In the genomic region with DNA sequence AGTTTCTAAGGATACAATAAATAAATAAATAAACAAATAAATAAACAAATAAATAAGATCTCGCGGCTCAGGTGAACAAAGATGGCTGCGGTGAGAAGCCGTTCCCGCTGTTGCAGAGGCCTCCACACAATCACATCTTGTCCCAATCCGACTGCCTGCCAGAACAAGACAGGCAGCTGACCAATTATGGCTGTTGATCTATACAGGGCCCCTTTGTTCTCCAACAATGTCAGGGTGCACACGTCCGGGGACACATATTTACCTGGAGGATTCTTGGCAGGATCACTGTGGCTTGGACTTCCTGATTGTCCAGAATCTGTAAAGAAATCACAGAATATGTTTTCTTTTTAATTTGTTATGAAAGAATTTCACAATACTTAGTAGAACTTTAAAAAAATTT, we compare ENCODE assay signal across 11 mouse cellular contexts.
DNase-seq lines count a peak whose midpoint lies in the region; ATAC-seq lines count a peak whose summit lies in the region.
"Had no signal": no experiment of that assay in that cellular context is flagged by ENCODE, and none has a peak within 500 bp of the region (broad histone marks: within the 10 kb centered on the region; RNA-seq: fewer than 3 reads in every experiment).

No protein-coding gene starts in this region.

- H3K27me3 ChIP-seq in forebrain, embryonic 14.5 days (replicated peaks; ENCODE audit: control insufficient read depth, insufficient read depth, low read length): no peaks in the 10 kb centered on the region
- no peaks in the 10 kb centered on the region for H3K27me3 ChIP-seq in forebrain, embryonic 10.5 days (ENCODE audit: poor library complexity, severe bottlenecking)
- no peaks in the 10 kb centered on the region for H3K27me3 ChIP-seq in liver, embryonic 16.5 days (ENCODE audit: control insufficient read depth, insufficient read depth, low read depth, low read length)
- H3K27me3 ChIP-seq in liver, embryonic 11.5 days (replicated peaks; ENCODE audit: control insufficient read depth, insufficient read depth, low read length): no peaks in the 10 kb centered on the region

- H3K9me3 ChIP-seq in forebrain, embryonic 14.5 days (replicated peaks; ENCODE audit: control insufficient read depth, low read length): no peaks in the 10 kb centered on the region
- no peaks in the 10 kb centered on the region for H3K9me3 ChIP-seq in forebrain, embryonic 10.5 days
- H3K9me3 ChIP-seq in liver, embryonic 16.5 days (replicated peaks; ENCODE audit: control insufficient read depth, low read length): no peaks in the 10 kb centered on the region
- H3K9me3 ChIP-seq in liver, embryonic 11.5 days (ENCODE audit: control insufficient read depth, low read length): no peaks in the 10 kb centered on the region

- H3K9ac ChIP-seq in forebrain, embryonic 14.5 days (ENCODE audit: low read length): no peak overlapping the region
- no peak overlapping the region for H3K9ac ChIP-seq in liver, embryonic 16.5 days (ENCODE audit: low read depth, low read length)
- H3K9ac ChIP-seq in liver, embryonic 11.5 days (ENCODE audit: low read depth, low read length): no peak overlapping the region
- H3K9ac ChIP-seq: liver, embryonic 14.5 days had no signal

- 16% methylated on average over 8 of the region's 8 CpGs for whole genome bisulfite sequencing in forebrain, embryonic 14.5 days
- WGBS in forebrain, embryonic 10.5 days: 76% methylated on average over 8 of the region's 8 CpGs
- WGBS in liver, embryonic 16.5 days (ENCODE audit: insufficient replicate concordance): 67% methylated on average over 8 of the region's 8 CpGs
- 86% methylated on average over 8 of the region's 8 CpGs for WGBS in liver, embryonic 11.5 days

- peak overlapping the region; percentile 87 for H3K27ac ChIP-seq in forebrain, embryonic 14.5 days (ENCODE audit: low read depth, low read length)
- H3K27ac ChIP-seq in forebrain, embryonic 10.5 days: no peak overlapping the region
- H3K27ac ChIP-seq in liver, embryonic 16.5 days (ENCODE audit: low read length): peak overlapping the region; percentile 37; the same call in 1 of the 2 replicates
- no peak overlapping the region for H3K27ac ChIP-seq in liver, embryonic 11.5 days (ENCODE audit: low read depth, low read length)
- H3K27ac ChIP-seq: liver, embryonic 14.5 days had no signal

- peak; percentile 62 for ATAC-seq in forebrain, embryonic 14.5 days
- ATAC-seq in liver, embryonic 16.5 days (ENCODE audit: low read depth): no peak
- no peak for ATAC-seq in liver, embryonic 11.5 days (replicated peaks; ENCODE audit: low FRiP score)

- H3K4me1 ChIP-seq in forebrain, embryonic 14.5 days (ENCODE audit: control insufficient read depth, insufficient read depth, low read length): peaks cover 22% of the 10 kb centered on the region
- peaks cover 16% of the 10 kb centered on the region for H3K4me1 ChIP-seq in forebrain, embryonic 10.5 days
- no peaks in the 10 kb centered on the region; the same call in none of the 2 replicates for H3K4me1 ChIP-seq in liver, embryonic 16.5 days (ENCODE audit: control insufficient read depth, low read depth, low read length)
- H3K4me1 ChIP-seq in liver, embryonic 11.5 days (replicated peaks; ENCODE audit: control insufficient read depth, insufficient read depth, low read length): no peaks in the 10 kb centered on the region; the same call in none of the 2 replicates

- H3K4me3 ChIP-seq in forebrain, embryonic 14.5 days (ENCODE audit: low read depth, low read length): no peak overlapping the region
- no peak overlapping the region for H3K4me3 ChIP-seq in forebrain, embryonic 10.5 days
- no peak overlapping the region for H3K4me3 ChIP-seq in liver, embryonic 16.5 days (ENCODE audit: low read depth, low read length)
- H3K4me3 ChIP-seq in liver, embryonic 11.5 days (ENCODE audit: low read depth, low read length): no peak overlapping the region

- H3K36me3 ChIP-seq in forebrain, embryonic 14.5 days (ENCODE audit: control insufficient read depth, insufficient read depth, low read length): peaks cover 9% of the 10 kb centered on the region; the same call in 1 of the 2 replicates
- H3K36me3 ChIP-seq in forebrain, embryonic 10.5 days (replicated peaks): peaks cover 3% of the 10 kb centered on the region
- H3K36me3 ChIP-seq in liver, embryonic 16.5 days (ENCODE audit: control insufficient read depth, insufficient read depth): no peaks in the 10 kb centered on the region
- H3K36me3 ChIP-seq in liver, embryonic 11.5 days (ENCODE audit: control insufficient read depth, insufficient read depth, low read length): no peaks in the 10 kb centered on the region

- peak; percentile 61 for DNase-seq in forebrain, embryonic 14.5 days (ENCODE audit: low spot score)
- DNase-seq in forebrain, embryonic 10.5 days (ENCODE audit: extremely low spot score, low spot score): no peak
- DNase-seq in liver, embryonic 11.5 days (ENCODE audit: low spot score): no peak
- DNase-seq in Muller cell, postnatal 12 days (ENCODE audit: inconsistent ontology term): peak; percentile 38
- DNase-seq in gonadal fat pad, adult 2 months (ENCODE audit: low read depth): peak; percentile 86
- DNase-seq in ovary, postnatal 10 days (ENCODE audit: low spot score): no peak
- DNase-seq in kidney, adult 9 months: no peak
- DNase-seq: kidney, postnatal 4 days; spleen, adult 18-20 months had no signal

- H3K4me2 ChIP-seq in forebrain, embryonic 14.5 days (ENCODE audit: low read length): no peak overlapping the region
- no peak overlapping the region for H3K4me2 ChIP-seq in liver, embryonic 16.5 days (ENCODE audit: low read depth, low read length)
- H3K4me2 ChIP-seq in liver, embryonic 11.5 days: no peak overlapping the region

Comparison
In these comparisons a context has a peak if more than half of its experiments do, and no peak if none do; other contexts are left out.
1. DNase-seq: peak in forebrain, embryonic 14.5 days (single experiment), Muller cell, postnatal 12 days (single experiment) and gonadal fat pad, adult 2 months (single experiment); none in forebrain, embryonic 10.5 days (single experiment), liver, embryonic 11.5 days (single experiment), ovary, postnatal 10 days (single experiment) and kidney, adult 9 months (single experiment).
2. H3K27ac ChIP-seq: peak in forebrain, embryonic 14.5 days (single experiment) and liver, embryonic 16.5 days (single experiment); none in forebrain, embryonic 10.5 days (single experiment) and liver, embryonic 11.5 days (single experiment).